Mouse (Mus musculus) limb, embryonic 14.5 days (tissue): Measurements from ENCODE around the gene Dtymk. TPM values are rescaled to one million over a fixed set of nuclear protein-coding genes. Genes with fewer than 3 reads are reported as not detected.
"Not testable (repeated sequence)": the region's sequence is repeated elsewhere in the genome, so short reads cannot be mapped to it uniquely, and the experiment has no call there.

ENCODE experiments used
- ATAC-seq: fragments of 200-750 bp; cut with Nextera tagmentation; 2 replicates; pipeline ENCODE4 v1.8.0; 2017; ENCODE audit warnings: low read depth, moderate number of reproducible peaks, moderate TSS enrichment; ENCODE audit not compliant: low FRiP score
- DNase-seq: peaks from one replicate; pipeline ENCODE4 v3.0.0-alpha.2; 2015; ENCODE audit warnings: low spot score
- H3K27ac ChIP-seq: fragments of 300-500 bp; sonication (generic); replicated peaks from 2 replicates; pipeline ENCODE4 v1.5.1; 2014; ENCODE audit warnings: low read depth, mild to moderate bottlenecking, low read length, moderate library complexity, mixed read lengths
- H3K27me3 ChIP-seq: fragments of 300-500 bp; sonication (generic); 2 replicates; pipeline ENCODE4 v1.6.1; 2014; ENCODE audit warnings: low read length, mixed read lengths; ENCODE audit not compliant: control insufficient read depth, insufficient read depth
- H3K36me3 ChIP-seq: fragments of 300-500 bp; sonication (generic); 2 replicates; pipeline ENCODE4 v1.6.1; 2014; ENCODE audit warnings: mild to moderate bottlenecking, low read length, moderate library complexity, mixed read lengths; ENCODE audit not compliant: control insufficient read depth, insufficient read depth
- H3K4me1 ChIP-seq: fragments of 300-500 bp; sonication (generic); 2 replicates; pipeline ENCODE4 v1.6.1; 2014; ENCODE audit warnings: antibody characterized with exemption, low read length, mixed read lengths; ENCODE audit not compliant: control insufficient read depth, insufficient read depth
- H3K4me2 ChIP-seq: fragments of 300-500 bp; sonication (generic); replicated peaks from 2 replicates; pipeline ENCODE4 v1.6.1; 2014; ENCODE audit warnings: low read depth, mild to moderate bottlenecking, low read length, moderate library complexity; ENCODE audit not compliant: severe bottlenecking
- H3K4me3 ChIP-seq: fragments of 300-500 bp; sonication (generic); replicated peaks from 2 replicates; pipeline ENCODE4 v1.5.1; 2014; ENCODE audit warnings: low read length
- H3K9ac ChIP-seq: fragments of 300-500 bp; sonication (generic); 2 replicates; pipeline ENCODE4 v1.6.1; 2014; ENCODE audit warnings: mild to moderate bottlenecking, low read depth, low read length, moderate library complexity; ENCODE audit not compliant: severe bottlenecking
- H3K9me3 ChIP-seq: fragments of 300-500 bp; sonication (generic); 2 replicates; pipeline ENCODE4 v1.6.1; 2016; ENCODE audit warnings: low read length; ENCODE audit not compliant: control insufficient read depth
- POLR2A ChIP-seq: fragments of 200-500 bp; IDR thresholded peaks from 2 replicates; pipeline ENCODE4 v1.8.0; 2012; ENCODE audit warnings: inconsistent platforms, mild to moderate bottlenecking, moderate library complexity, borderline replicate concordance; ENCODE audit not compliant: insufficient read depth, insufficient read length; ENCODE audit errors: extremely low read depth
- WGBS: fragments of 180-500 bp; shearing (Covaris S2); extraction: QIAGEN DNeasy Blood & Tissue Kit; methylation state at CpG from one replicate; pipeline ENCODE4 v1.1.7; 2014; 5-methylcytosine and 5-hydroxymethylcytosine counted together
- polyA plus RNA-seq, 2 experiments: library from polyadenylated mRNA; depleted of rRNA in 1 of 2; stranded (reverse) in 1 of 2; unstranded in 1 of 2; fragments of >200 nt; fragmentation: Nextera tagmentation in 1 of 2; extraction: Ambion mirVana in 1 of 2; gene quantifications; 2 replicates each; pipeline versions ENCODE4 v1.2.1 to v1.2.3; 2012 to 2014

Gene Dtymk
- polyA plus RNA-seq, 2 experiments = 246 to 279 TPM

- Histone ChIP-seq H3K27ac (no peak overlapping the region), H3K36me3 (peaks cover 82% of the 10 kb centered on the region), H3K27me3 (no peaks in the 10 kb centered on the region), H3K9ac (no peak overlapping the region), H3K4me3 (no peak overlapping the region), H3K4me2 (no peak overlapping the region), H3K9me3 (peaks cover 5% of the 10 kb centered on the region; the same call in 1 of the 2 replicates), H3K4me1 (no peaks in the 10 kb centered on the region)
- TF ChIP-seq POLR2A = no peak
- DNase-seq = no peak
- ATAC-seq = no peak
- 95% methylated on average over 8 of the region's 8 CpGs for WGBS
These were observed 7.2 kb downstream of the Dtymk start for GRCm38 (mm10) chr1:93794526-93794925.

- Histone ChIP-seq H3K9ac (no peak overlapping the region), H3K36me3 (peaks cover 89% of the 10 kb centered on the region), H3K27me3 (no peaks in the 10 kb centered on the region), H3K27ac (no peak overlapping the region), H3K4me2 (no peak overlapping the region), H3K4me3 (no peak overlapping the region), H3K4me1 (no peaks in the 10 kb centered on the region), H3K9me3 (peaks cover 5% of the 10 kb centered on the region; the same call in 1 of the 2 replicates)
- DNase-seq (no peak), ATAC-seq (no peak)
- WGBS = 84% methylated on average over 2 of the region's 2 CpGs
- no peak for TF ChIP-seq POLR2A
These were observed 14.8 kb downstream of the Dtymk start for GRCm38 (mm10) chr1:93786912-93787311.

GRCm38 (mm10) chr1:93776686-93777085, 25.0 kb downstream of the Dtymk start:
- no peak for TF ChIP-seq POLR2A
- Histone ChIP-seq H3K27me3 (no peaks in the 10 kb centered on the region), H3K4me1 (no peaks in the 10 kb centered on the region), H3K27ac (no peak overlapping the region), H3K9ac (no peak overlapping the region), H3K4me3 (no peak overlapping the region), H3K4me2 (no peak overlapping the region), H3K36me3 (peaks cover 77% of the 10 kb centered on the region), H3K9me3 (no peaks in the 10 kb centered on the region)
- 88% methylated on average over 5 of the region's 5 CpGs for WGBS
- ATAC-seq (no peak), DNase-seq (no peak)

GRCm38 (mm10) chr1:93769901-93770300, 31.8 kb downstream of the Dtymk start:
- Histone ChIP-seq H3K9ac (no peak overlapping the region), H3K4me2 (no peak overlapping the region), H3K4me1 (no peaks in the 10 kb centered on the region), H3K27ac (no peak overlapping the region), H3K4me3 (no peak overlapping the region), H3K9me3 (no peaks in the 10 kb centered on the region), H3K27me3 (no peaks in the 10 kb centered on the region), H3K36me3 (peaks cover 25% of the 10 kb centered on the region)
- DNase-seq = no peak
- TF ChIP-seq POLR2A = no peak
- no peak for ATAC-seq
- WGBS = 87% methylated on average over 3 of the region's 3 CpGs

GRCm38 (mm10) chr1:93767600-93767999, 34.1 kb downstream of the Dtymk start:
- Histone ChIP-seq H3K27ac (no peak overlapping the region), H3K36me3 (peaks cover 8% of the 10 kb centered on the region), H3K4me1 (no peaks in the 10 kb centered on the region), H3K4me2 (no peak overlapping the region), H3K9ac (no peak overlapping the region), H3K4me3 (no peak overlapping the region), H3K9me3 (no peaks in the 10 kb centered on the region), H3K27me3 (no peaks in the 10 kb centered on the region)
- 94% methylated on average over 6 of the region's 6 CpGs for WGBS
- DNase-seq (no peak), ATAC-seq (no peak)
- no peak for TF ChIP-seq POLR2A

GRCm38 (mm10) chr1:93764871-93765591, 36.7 kb downstream of the Dtymk start:
- 87% methylated on average over 9 of the region's 9 CpGs for WGBS
- TF ChIP-seq POLR2A = no peak
- no peak for ATAC-seq
- H3K9ac ChIP-seq = no peak overlapping the region
- DNase-seq = no peak
- no peak overlapping the region for H3K27ac ChIP-seq
- H3K4me1 ChIP-seq = no peaks in the 10 kb centered on the region
- H3K9me3 ChIP-seq = no peaks in the 10 kb centered on the region
- no peak overlapping the region for H3K4me3 ChIP-seq
- no peaks in the 10 kb centered on the region for H3K27me3 ChIP-seq
- H3K36me3 ChIP-seq = peaks cover 5% of the 10 kb centered on the region
- H3K4me2 ChIP-seq = no peak overlapping the region

- ATAC-seq, H3K36me3 ChIP-seq, H3K4me2 ChIP-seq, H3K27me3 ChIP-seq, H3K9ac ChIP-seq, H3K9me3 ChIP-seq, DNase-seq, H3K27ac ChIP-seq, H3K4me3 ChIP-seq, H3K4me1 ChIP-seq: not testable (repeated sequence)
- WGBS = 92% methylated on average over 3 of the region's 3 CpGs
These were observed 38.2 kb downstream of the Dtymk start for GRCm38 (mm10) chr1:93763531-93763930.
